Mouse (Mus musculus) granulocyte monocyte progenitor cell, adult 5-6 weeks (primary cell): ENCODE data around the gene Cldn1. TPM values are rescaled to one million over a fixed set of nuclear protein-coding genes. Genes with fewer than 3 reads are reported as not detected.

Experiments used
- ATAC-seq: replicated peaks from 2 replicates; pipeline ENCODE4 v1.8.0; 2016; ENCODE audit warnings: mild to moderate bottlenecking, moderate TSS enrichment, inconsistent platforms; ENCODE audit not compliant: poor library complexity, severe bottlenecking
- total RNA-seq, 2 experiments: library from RNA; stranded (forward) in 1 of 2; stranded (reverse) in 1 of 2; fragments of 200-712, 200-1000 nt in 1 of 2; fragments of >200 nt in 1 of 2; fragmentation: Nextera tagmentation in 1 of 2; gene quantifications; 2 replicates each; pipeline ENCODE4 v1.2.3; 2014 to 2017

Cldn1 gene
- total RNA-seq, 2 experiments from 2014 or later: 0.62 TPM; not detected in 1

DNA sequence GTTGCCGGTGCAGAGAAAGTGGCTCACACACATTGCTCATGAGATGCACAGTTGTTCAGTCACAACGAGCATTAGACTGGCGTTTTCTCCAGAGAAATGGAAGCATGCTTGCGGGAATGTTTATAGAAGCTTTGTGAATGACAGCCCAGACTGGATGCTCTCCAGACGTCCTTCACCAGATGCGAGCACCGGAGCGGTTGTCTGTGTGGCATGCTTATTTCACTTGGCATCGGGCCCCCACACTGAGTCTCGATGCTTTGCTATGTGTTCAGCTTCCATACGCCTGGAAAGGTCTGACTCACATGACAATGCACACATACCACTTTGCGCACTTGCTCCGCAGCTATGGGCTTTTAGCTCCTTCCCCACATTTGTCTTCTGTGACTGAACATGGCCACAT lies 56.8 kb downstream of the Cldn1 start:
- ATAC-seq: no peak

DNA sequence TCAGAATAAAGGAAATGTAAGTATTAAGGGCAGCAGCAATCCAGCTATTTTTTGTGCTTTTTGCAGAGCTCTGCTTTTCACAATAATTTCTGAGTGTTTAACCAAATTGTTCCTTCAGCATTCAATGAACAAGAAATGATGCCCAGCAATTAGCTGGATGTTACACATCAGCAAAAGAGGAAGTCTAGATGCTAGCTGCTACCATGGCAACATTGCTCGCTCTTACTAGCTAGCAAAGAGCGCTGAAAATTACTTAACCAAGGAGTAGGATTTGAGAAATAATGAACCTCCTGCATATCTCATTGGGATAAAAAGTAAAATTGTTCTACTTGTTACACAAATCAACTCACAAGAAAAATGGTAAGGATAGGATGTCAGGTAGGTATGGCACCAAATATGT lies 62.2 kb downstream of the Cldn1 start:
- ATAC-seq: peak; percentile 46; the same call in 1 of the 2 replicates

Other genes starting within 250 kb of the Cldn1 start
- not detected in 2 replicates for gene Cldn16, start 91.3 kb upstream of the Cldn1 start, total RNA-seq (2014; fragmentation: Nextera tagmentation)
- not detected in 2 replicates for gene Cldn16, start 91.3 kb upstream of the Cldn1 start, total RNA-seq (2017)
- gene Tmem207, start 154.9 kb upstream of the Cldn1 start, total RNA-seq (2014; fragmentation: Nextera tagmentation): not detected in 2 replicates
- gene Tmem207, start 154.9 kb upstream of the Cldn1 start, total RNA-seq (2017): not detected in 2 replicates
- gene Il1rap, start 209.9 kb upstream of the Cldn1 start, total RNA-seq (2014; fragmentation: Nextera tagmentation): 12.0 and 12.8 TPM in 2 replicates
- gene Il1rap, start 209.9 kb upstream of the Cldn1 start, total RNA-seq (2017): 18.9 and 20.3 TPM in 2 replicates